Mouse (Mus musculus) brain, embryonic 14.5 days (tissue): ENCODE data around the gene Itgb6.

Experiments
- CTCF ChIP-seq: fragments of 200-500 bp; IDR thresholded peaks from 2 replicates; pipeline ENCODE4 v1.5.1; 2012; ENCODE audit warnings: inconsistent platforms, mild to moderate bottlenecking, moderate library complexity, borderline replicate concordance; ENCODE audit not compliant: insufficient read depth, insufficient read length; ENCODE audit errors: extremely low read depth
- POLR2A ChIP-seq: fragments of 200-500 bp; IDR thresholded peaks from 2 replicates; pipeline ENCODE4 v1.6.1; 2012; ENCODE audit warnings: mild to moderate bottlenecking, inconsistent platforms, borderline replicate concordance; ENCODE audit not compliant: poor library complexity, insufficient read depth, insufficient read length, severe bottlenecking; ENCODE audit errors: extremely low read depth

GRCm38 (mm10) chr2:60750591-60750990 lies 28.1 kb upstream of the Itgb6 start:
- TF ChIP-seq CTCF (no peak), POLR2A (no peak)
